Mouse (Mus musculus) embryonic facial prominence, embryonic 14.5 days (tissue): Measurements from ENCODE around the gene Ppie. TPM values are rescaled to one million over a fixed set of nuclear protein-coding genes. Genes with fewer than 3 reads are reported as not detected.
"Not testable (repeated sequence)": the region's sequence is repeated elsewhere in the genome, so short reads cannot be mapped to it uniquely, and the experiment has no call there.

Experiments
- ATAC-seq: fragments of 200-750 bp; cut with Nextera tagmentation; 2 replicates; pipeline ENCODE4 v1.8.0; 2017; ENCODE audit warnings: low read depth, moderate number of reproducible peaks, moderate TSS enrichment
- DNase-seq: peaks from one replicate; pipeline ENCODE4 v3.0.0-alpha.2; 2015; ENCODE audit warnings: low spot score
- H3K27ac ChIP-seq: fragments of 300-500 bp; sonication (generic); replicated peaks from 2 replicates; pipeline ENCODE4 v1.5.1; 2014; ENCODE audit warnings: low read depth, mild to moderate bottlenecking, low read length, moderate library complexity
- H3K27me3 ChIP-seq: fragments of 300-500 bp; sonication (generic); replicated peaks from 2 replicates; pipeline ENCODE4 v1.6.1; 2014; ENCODE audit warnings: low read length; ENCODE audit not compliant: control insufficient read depth, insufficient read depth
- H3K36me3 ChIP-seq: fragments of 300-500 bp; sonication (generic); 2 replicates; pipeline ENCODE4 v1.6.1; 2014; ENCODE audit warnings: low read length, mixed read lengths; ENCODE audit not compliant: control insufficient read depth, insufficient read depth
- H3K4me1 ChIP-seq: fragments of 300-500 bp; sonication (generic); 2 replicates; pipeline ENCODE4 v1.6.1; 2014; ENCODE audit warnings: antibody characterized with exemption, low read length; ENCODE audit not compliant: control insufficient read depth, insufficient read depth
- H3K4me2 ChIP-seq: fragments of 300-500 bp; sonication (generic); 2 replicates; pipeline ENCODE4 v1.6.1; 2014; ENCODE audit warnings: low read depth, mild to moderate bottlenecking, low read length, moderate library complexity, mixed read lengths
- H3K4me3 ChIP-seq: fragments of 300-500 bp; sonication (generic); 2 replicates; pipeline ENCODE4 v1.5.1; 2014; ENCODE audit warnings: low read depth, mild to moderate bottlenecking, low read length
- H3K9ac ChIP-seq: fragments of 300-500 bp; sonication (generic); 2 replicates; pipeline ENCODE4 v1.6.1; 2014; ENCODE audit warnings: low read depth, mild to moderate bottlenecking, low read length, moderate library complexity, mixed read lengths
- H3K9me3 ChIP-seq: fragments of 300-500 bp; sonication (generic); 2 replicates; pipeline ENCODE4 v1.6.1; 2016; ENCODE audit warnings: low read length; ENCODE audit not compliant: control insufficient read depth
- WGBS: fragments of 180-500 bp; shearing (Covaris S2); extraction: QIAGEN DNeasy Blood & Tissue Kit; methylation state at CpG from one replicate; pipeline ENCODE4 v1.1.7; 2014; 5-methylcytosine and 5-hydroxymethylcytosine counted together
- polyA plus RNA-seq: library from polyadenylated mRNA; unstranded; fragments of >200 nt; fragmentation: Nextera tagmentation; extraction: Ambion mirVana; gene quantifications from 2 replicates; pipeline ENCODE4 v1.2.1, GENCODE M21; 2014

Gene Ppie
- polyA plus RNA-seq, 1 experiment from 2014 or later = 77.8 TPM

GRCm38 (mm10) chr4:123108056-123108455 is 31.7 kb downstream of the Ppie start:
- DNase-seq (no peak), ATAC-seq (no peak)
- Histone ChIP-seq H3K27me3 (peaks cover 37% of the 10 kb centered on the region), H3K36me3 (no peaks in the 10 kb centered on the region), H3K27ac (no peak overlapping the region), H3K4me1 (peaks cover 7% of the 10 kb centered on the region; the same call in 1 of the 2 replicates), H3K9me3 (0 out of 2 replicates have a peak, but pooled peaks cover 5% of the 10 kb centered on the region), H3K4me3 (no peak overlapping the region), H3K9ac (no peak overlapping the region), H3K4me2 (no peak overlapping the region)
- 84% methylated on average over 5 of the region's 5 CpGs for WGBS

GRCm38 (mm10) chr4:123106864-123107263 is 32.9 kb downstream of the Ppie start:
- Histone ChIP-seq H3K36me3 (no peaks in the 10 kb centered on the region), H3K4me3 (no peak overlapping the region), H3K9ac (no peak overlapping the region), H3K4me1 (peaks cover 7% of the 10 kb centered on the region; the same call in 1 of the 2 replicates), H3K9me3 (0 out of 2 replicates have a peak, but pooled peaks cover 5% of the 10 kb centered on the region), H3K27ac (no peak overlapping the region), H3K4me2 (no peak overlapping the region), H3K27me3 (peaks cover 37% of the 10 kb centered on the region)
- ATAC-seq = no peak
- DNase-seq = no peak
- WGBS = 79% methylated on average over 2 of the region's 2 CpGs

- not testable (repeated sequence) for H3K9me3 ChIP-seq, H3K4me2 ChIP-seq, H3K9ac ChIP-seq, H3K27ac ChIP-seq, H3K4me3 ChIP-seq, ATAC-seq, H3K36me3 ChIP-seq, H3K4me1 ChIP-seq, DNase-seq
- H3K27me3 ChIP-seq = peaks cover 37% of the 10 kb centered on the region
- 81% methylated on average over 4 of the region's 7 CpGs for WGBS
Observed at GRCm38 (mm10) chr4:123105929-123106328, 33.8 kb downstream of the Ppie start.

GRCm38 (mm10) chr4:123105451-123105790 is 34.3 kb downstream of the Ppie start:
- DNase-seq (no peak), ATAC-seq (0 out of 2 replicates have a peak, but pooled peaks have one; percentile 22)
- no peak overlapping the region for H3K9ac ChIP-seq
- WGBS = 28% methylated on average over 15 of the region's 24 CpGs
- H3K27me3 ChIP-seq = peaks cover 37% of the 10 kb centered on the region
- H3K4me1 ChIP-seq = peaks cover 7% of the 10 kb centered on the region; the same call in 1 of the 2 replicates
- no peak overlapping the region for H3K27ac ChIP-seq
- H3K36me3 ChIP-seq = no peaks in the 10 kb centered on the region
- 0 out of 2 replicates have a peak, but pooled peaks cover 5% of the 10 kb centered on the region for H3K9me3 ChIP-seq
- peak overlapping the region; percentile 33 for H3K4me3 ChIP-seq
- H3K4me2 ChIP-seq = peak overlapping the region; percentile 53

GRCm38 (mm10) chr4:123104651-123105450 is 34.9 kb downstream of the Ppie start, which contains the start of gene Bmp8b:
Bmp8b (plus strand) TSS chr4:123105165.
- Histone ChIP-seq H3K27ac (no peak within 1 kb of the TSS), H3K4me3 (peak within 1 kb of the TSS; percentile 33), H3K9ac (no peak within 1 kb of the TSS), H3K27me3 (peaks cover 37% of the 10 kb centered on the region), H3K36me3 (no peaks in the 10 kb centered on the region), H3K4me1 (peaks cover 7% of the 10 kb centered on the region; the same call in 1 of the 2 replicates), H3K4me2 (peak within 1 kb of the TSS; percentile 53), H3K9me3 (0 out of 2 replicates have a peak, but pooled peaks cover 5% of the 10 kb centered on the region)
- peak; percentile 47; the same call in 1 of the 2 replicates for ATAC-seq
- peak; percentile 26 for DNase-seq
- WGBS = 7% methylated on average over 56 of the region's 75 CpGs

GRCm38 (mm10) chr4:123093869-123094268 is 45.9 kb downstream of the Ppie start:
- H3K27ac ChIP-seq = no peak overlapping the region
- ATAC-seq = peak; percentile 45; the same call in 1 of the 2 replicates

GRCm38 (mm10) chr4:123093064-123093776 is 46.5 kb downstream of the Ppie start:
- peak overlapping the region; percentile 36; the same call in 1 of the 2 replicates for H3K27ac ChIP-seq
- peak overlapping the region; percentile 36 for H3K4me2 ChIP-seq
- 37% methylated on average over 17 of the region's 17 CpGs for WGBS
- H3K9ac ChIP-seq = no peak overlapping the region
- H3K4me3 ChIP-seq = no peak overlapping the region
- DNase-seq (peak; percentile 87), ATAC-seq (peak; percentile 94)
- no peaks in the 10 kb centered on the region for H3K36me3 ChIP-seq
- no peaks in the 10 kb centered on the region for H3K27me3 ChIP-seq
- H3K9me3 ChIP-seq = no peaks in the 10 kb centered on the region
- H3K4me1 ChIP-seq = no peaks in the 10 kb centered on the region

More at GRCm38 (mm10) chr4:123093869-123094268, 45.9 kb downstream of the Ppie start:
- Histone ChIP-seq H3K4me2 (peak overlapping the region; percentile 36), H3K27me3 (no peaks in the 10 kb centered on the region), H3K36me3 (no peaks in the 10 kb centered on the region), H3K4me1 (no peaks in the 10 kb centered on the region), H3K9me3 (no peaks in the 10 kb centered on the region), H3K9ac (no peak overlapping the region), H3K4me3 (no peak overlapping the region)
- DNase-seq = no peak
- WGBS = 39% methylated on average over 7 of the region's 9 CpGs

- Histone ChIP-seq H3K4me3 (no peak overlapping the region), H3K4me2 (no peak overlapping the region), H3K4me1 (no peaks in the 10 kb centered on the region), H3K36me3 (no peaks in the 10 kb centered on the region), H3K27me3 (no peaks in the 10 kb centered on the region), H3K9ac (no peak overlapping the region), H3K27ac (peak overlapping the region; percentile 36; the same call in 1 of the 2 replicates), H3K9me3 (no peaks in the 10 kb centered on the region)
- DNase-seq (no peak), ATAC-seq (0 out of 2 replicates have a peak, but pooled peaks have one; percentile 4)
- WGBS = 68% methylated on average over 5 of the region's 5 CpGs
Observed at GRCm38 (mm10) chr4:123092621-123093020, 47.1 kb downstream of the Ppie start.
